Mouse (Mus musculus): ENCODE measurements at regions not wholly inside any gene's neighbourhood (a gene's known extent, or its start where the extent isn't known, plus 50 kb on each side); places are given as distances from the start of the nearest gene placed in this dataset.

DNA sequence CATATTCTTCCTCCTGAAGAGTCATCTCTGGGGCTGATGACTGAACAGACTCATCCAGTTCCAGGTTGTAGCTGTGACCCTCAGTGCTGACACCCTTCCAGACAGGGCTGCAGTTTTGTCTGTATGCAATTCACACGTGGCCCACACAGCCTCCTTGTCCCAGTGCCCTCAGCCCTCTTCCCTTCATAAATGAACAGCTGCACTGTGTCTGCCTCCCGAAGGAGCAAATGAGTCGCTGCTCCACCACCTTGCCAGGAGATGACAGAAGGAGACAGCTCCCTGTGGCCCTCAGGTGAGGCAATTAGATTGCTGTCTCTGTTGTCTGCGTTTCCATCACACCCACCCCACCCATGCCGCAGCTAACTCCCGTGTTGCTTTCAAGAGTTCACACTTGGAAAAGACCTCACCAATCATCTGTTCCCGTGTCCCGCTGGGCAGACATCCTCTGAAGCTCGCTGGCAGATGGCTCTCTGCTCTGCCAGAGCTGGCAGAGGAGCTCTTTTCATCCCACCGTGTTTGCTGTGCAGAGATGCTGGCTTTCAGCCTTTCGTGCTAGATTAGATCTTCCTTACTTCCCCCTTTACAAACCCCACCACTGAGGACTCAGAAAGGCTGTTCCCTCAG lies 135.5 kb upstream of the Slc35f3 start:
- DNase-seq: peak; percentile 91

DNA sequence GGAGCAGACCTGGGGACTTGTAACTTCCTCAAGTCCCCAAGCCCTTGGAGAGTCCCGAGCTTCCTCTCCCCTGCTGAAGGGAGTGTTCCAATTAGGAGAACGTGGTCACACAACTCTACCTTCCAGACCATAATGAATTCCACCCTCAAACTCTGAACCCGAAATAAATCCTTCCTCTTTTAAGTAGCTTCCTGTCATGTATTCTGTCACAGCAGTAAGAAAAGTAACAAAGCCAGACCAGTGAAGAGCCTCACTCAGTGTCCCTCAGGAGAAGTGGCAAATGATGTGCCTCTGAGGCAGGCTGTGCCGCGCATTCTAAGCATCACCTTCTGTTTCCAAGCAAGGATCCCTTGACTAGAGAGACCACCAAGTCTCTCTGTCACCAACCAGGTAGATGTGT lies 134.4 kb upstream of the Slc35f3 start:
- peak; percentile 29 for DNase-seq

DNA sequence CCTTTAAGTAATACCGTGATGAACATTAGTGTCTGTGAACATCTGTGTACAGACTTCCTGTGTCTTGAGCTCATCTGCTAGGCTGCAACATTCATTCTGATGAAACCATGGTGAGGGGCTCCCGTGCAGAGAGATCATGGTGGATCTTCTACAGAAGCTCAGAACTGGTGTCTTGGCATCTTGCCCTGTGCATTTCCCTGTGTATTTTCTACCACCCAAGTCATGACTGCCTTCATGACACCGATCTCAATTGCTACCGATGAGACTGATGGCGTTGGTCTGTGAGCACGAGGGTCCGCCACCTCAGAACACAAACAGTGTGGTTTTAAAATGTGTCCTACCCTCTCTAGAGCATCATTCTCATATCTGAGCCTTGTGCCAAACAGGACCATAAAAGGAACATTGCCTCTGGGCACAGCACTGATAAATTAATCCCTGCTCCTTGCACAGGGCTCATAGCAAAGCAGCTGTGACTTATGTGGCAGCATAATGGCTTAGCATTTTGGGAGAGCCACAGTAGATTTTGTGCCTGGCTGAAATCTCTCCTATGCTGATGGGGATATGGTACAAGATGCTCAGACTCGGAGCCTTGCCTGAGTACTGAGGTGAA lies 132.8 kb upstream of the Slc35f3 start:
- DNase-seq: peak; percentile 25

GRCm38 (mm10) chr8:126166394-126166793 lies 132.0 kb upstream of the Slc35f3 start:
- DNase-seq: no peak

GRCm38 (mm10) chr8:126174451-126174850 lies 123.9 kb upstream of the Slc35f3 start:
- peak; percentile 58 for DNase-seq

GRCm38 (mm10) chr8:126176305-126176704 lies 122.1 kb upstream of the Slc35f3 start:
- peak; percentile 28 for DNase-seq

- no peak for DNase-seq
Measured at GRCm38 (mm10) chr8:126177855-126178254, 120.5 kb upstream of the Slc35f3 start.

DNA sequence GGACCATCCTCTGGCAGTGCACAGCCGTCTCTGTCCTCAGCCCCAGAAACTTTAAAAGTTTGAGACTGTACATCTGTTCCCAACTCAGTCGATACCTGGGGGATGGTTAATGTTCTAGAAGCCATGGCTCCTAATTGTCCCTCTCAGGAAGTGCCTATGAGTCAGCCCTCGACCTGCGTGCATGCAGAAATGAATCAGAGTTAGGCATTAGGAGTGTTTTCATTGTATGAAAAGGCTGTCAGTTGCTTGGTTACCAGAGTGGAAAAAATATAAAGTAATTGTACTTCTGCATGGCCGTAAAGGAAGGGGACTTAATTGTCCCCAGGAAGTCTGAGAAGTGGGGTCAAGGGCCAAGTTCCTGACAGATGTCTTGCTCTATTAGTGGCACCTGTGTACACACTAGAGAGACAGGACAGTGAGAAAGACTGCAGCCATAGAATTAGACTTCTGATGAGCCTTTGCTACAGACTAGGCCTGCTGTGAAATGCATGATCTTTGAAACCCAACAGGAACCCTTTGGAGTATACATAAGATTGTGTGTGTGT lies 109.5 kb upstream of the Slc35f3 start:
- no peak for DNase-seq

GRCm38 (mm10) chr8:126195616-126196015 lies 102.7 kb upstream of the Slc35f3 start:
- no peak for DNase-seq

DNA sequence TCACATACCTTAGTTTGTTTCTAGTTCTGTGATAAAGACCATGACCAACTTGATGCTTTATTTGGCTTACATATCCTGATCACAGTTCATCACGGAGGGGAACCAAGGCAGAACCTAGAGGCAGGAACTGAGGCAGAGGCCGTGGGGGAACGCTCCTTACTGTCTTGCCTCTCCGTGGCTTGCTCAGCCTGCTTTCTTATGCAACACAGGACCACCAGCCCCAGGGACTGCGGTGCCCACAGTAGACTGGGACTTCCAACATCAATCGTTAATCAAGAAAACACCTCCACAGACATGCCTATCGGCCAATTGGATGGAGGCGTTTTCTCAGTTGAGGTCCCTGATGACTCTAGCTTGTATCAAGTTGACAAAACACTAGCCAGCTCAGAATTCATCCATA lies 87.8 kb upstream of the Slc35f3 start:
- no peak for DNase-seq

DNA sequence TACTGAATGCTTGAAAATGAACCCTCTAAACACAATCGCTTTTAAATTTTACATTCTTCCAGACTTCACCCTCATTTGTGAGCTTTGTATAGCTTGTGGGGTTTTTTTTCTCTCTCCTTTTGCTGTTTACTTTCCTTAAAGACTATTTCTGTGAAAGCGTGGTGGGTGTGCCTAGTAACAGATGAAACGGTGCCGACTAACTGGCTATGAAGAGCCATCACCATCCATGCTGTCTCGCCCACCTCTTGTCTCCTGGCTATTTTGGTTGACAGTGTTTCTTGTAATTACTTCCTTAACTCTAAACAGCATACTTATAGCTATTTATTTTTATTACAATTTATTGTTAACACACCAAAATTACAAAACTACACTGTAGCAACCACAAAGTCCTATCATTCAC lies 85.6 kb upstream of the Slc35f3 start:
- no peak for DNase-seq

GRCm38 (mm10) chr8:126214571-126214970 lies 83.8 kb upstream of the Slc35f3 start:
- no peak for DNase-seq

GRCm38 (mm10) chr8:126216391-126216790 lies 82.0 kb upstream of the Slc35f3 start:
- no peak for DNase-seq

DNA sequence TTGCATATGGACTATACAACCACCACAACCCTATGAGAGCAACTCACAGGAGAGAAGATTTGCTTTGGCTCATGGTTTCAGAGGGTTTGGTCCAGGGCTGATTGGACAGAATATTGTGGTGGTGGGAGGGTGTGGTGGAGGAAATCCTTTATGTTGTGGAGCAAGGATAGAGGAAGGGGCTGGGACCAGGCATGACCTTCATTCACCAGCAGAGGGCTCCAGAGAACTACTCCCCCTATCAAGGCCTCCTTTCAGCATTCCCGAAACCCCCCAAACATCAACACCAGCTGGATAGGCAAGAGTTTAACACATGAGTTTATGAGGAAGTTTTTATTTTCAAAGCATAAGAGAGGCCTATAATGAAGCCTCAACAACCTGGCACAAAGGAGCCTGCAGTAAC lies 76.7 kb upstream of the Slc35f3 start:
- DNase-seq: no peak

DNA sequence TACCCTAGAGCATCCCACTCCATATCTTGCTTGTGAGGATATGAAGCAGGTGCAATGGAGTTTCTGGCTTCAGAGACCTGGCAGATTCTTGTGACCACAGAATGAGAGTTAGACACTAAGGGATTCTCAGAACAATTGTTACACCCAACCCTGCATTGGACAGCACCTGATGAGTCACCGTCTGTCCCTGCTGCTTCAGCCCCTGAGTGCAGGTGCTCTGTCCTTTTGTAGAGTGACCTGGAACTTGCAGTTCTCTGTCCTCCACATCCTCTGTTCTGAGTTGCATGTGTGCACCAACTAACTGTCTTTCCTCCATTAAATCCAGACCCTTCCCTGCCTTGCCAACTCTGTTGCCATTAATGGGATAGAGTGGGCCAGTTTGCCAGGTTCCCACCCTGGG lies 66.6 kb upstream of the Slc35f3 start:
- peak; percentile 70 for DNase-seq

- no peak for DNase-seq
Measured at GRCm38 (mm10) chr8:126232521-126232920, 65.8 kb upstream of the Slc35f3 start.

DNA sequence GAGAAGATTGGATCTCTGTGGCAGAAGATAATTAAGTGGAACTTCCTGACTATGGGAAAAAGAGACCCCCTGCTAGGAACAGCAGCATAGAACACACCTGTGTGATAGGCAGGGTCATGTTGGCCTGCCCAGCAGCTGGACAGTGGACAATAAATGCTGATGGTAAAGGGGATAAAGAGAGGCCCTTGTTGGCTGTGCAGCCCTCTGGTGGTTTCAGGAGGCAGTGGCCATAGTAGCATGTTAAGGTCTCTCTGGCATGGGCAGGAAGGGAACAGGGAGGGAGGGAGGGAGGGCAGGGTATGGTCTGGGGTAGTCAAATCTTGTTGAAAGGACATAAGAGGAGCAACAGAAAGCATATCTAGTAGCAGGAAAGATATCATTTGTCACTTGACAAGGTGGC lies 58.7 kb upstream of the Slc35f3 start:
- no peak for DNase-seq

GRCm38 (mm10) chr8:126244321-126244720 lies 54.0 kb upstream of the Slc35f3 start:
- no peak for DNase-seq

Measured in cerebellum, adult 9-10 months (tissue).